Mouse (Mus musculus): Measurements from ENCODE around the gene Ccdc153.

The Ccdc153 gene

DNA sequence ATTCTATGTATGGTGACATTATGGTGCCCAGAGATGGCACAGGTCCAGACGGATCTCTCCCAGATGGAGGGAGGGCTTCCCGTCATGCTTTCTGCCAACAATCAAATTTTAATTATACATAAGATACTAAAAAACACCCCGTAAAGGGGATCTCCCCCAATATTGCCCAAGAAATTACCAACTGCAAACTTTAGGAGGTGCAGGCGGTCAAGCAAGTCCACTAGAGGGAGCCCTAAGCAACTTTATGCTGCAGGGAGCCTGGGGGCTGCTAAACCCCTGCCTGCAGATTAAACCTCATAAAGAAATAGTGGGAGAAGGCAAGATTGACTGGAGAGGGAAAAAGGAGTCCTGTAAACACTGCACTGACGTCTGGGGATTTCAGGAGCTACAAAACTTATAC is 1.0 kb upstream of the Ccdc153 start:
- DNase-seq (ENCODE audit: low spot score in 2 of 2): peak in 1 of 2 experiments; percentile 39

GRCm38 (mm10) chr9:44240911-44241310 is 435 bp downstream of the Ccdc153 start:
- DNase-seq (ENCODE audit: low spot score in 2 of 2): no peak

DNA sequence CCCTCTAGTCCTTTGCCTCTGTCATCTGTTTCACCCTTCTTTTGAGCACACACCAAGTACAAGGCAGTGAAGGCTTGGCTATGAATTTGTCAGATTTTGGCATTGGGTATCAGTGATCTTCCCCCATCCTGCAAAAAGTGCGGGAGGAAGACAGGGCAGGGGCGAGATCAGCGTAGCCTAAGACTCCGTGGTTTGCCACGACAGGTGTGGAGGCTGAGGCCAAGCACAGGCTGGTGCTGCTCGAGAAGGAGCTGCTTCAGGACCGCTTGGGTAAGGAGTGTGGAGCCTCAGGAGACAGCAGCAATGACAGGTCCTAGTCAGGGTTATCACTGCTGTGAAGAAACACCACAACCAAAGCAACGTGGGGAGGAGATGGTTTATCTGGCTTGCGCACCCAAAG is 942 bp downstream of the Ccdc153 start:
- no peak for DNase-seq (ENCODE audit: low spot score in 2 of 2)

GRCm38 (mm10) chr9:44243621-44244020 is 3.1 kb downstream of the Ccdc153 start:
- DNase-seq (ENCODE audit: low spot score in 2 of 2): no peak

GRCm38 (mm10) chr9:44247907-44248306 is 7.4 kb downstream of the Ccdc153 start:
- DNase-seq (ENCODE audit: low spot score in 2 of 2): no peak

DNA sequence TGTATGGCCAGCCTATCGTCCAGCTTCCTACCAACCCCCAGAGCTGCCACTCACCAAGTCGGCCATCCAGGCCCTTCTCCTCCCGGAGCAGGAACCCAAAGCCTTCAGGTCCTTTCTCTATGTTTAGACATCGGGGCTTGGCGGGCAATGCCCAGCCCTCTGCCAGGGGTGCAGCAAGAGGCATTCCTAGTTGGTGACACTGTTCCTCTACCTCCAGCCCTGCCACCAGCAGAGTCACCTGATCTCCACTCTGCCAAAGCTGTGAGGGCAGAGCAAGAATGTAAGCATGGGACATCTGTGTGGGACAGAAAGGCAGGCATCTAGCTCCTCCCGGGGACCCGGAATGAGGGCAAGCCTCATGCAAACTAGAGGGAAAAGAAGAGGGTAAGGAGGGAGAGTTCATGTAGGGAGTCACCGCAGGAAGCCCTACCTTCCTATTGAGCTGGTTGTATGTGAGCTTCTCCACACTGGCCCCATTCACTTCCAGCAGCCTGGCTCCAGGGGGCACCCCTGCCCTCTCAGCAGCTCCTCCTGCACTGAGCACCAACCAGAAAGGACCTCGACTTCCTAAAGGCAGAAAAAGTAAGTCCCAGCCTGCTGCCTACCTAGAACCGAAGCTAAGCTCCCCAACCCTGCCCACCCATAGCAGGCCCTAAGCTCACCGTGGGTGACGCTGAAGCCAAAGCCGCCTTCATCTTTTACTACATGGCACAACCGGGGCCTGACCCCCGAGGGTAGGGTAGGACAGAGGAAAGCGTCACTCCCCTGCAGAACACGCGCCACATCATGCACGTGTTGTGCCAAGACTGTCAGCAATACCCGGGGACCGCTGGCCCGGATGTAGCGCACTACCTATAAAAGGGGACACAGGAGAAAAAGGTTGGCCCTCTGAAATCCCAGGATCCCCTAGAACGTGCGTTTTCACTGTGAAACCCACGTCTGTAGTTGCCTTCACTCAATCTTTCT is 9.0 kb downstream of the Ccdc153 start:
- peak in 1 of 2 experiments; percentile 67 for DNase-seq (ENCODE audit: low spot score in 2 of 2)

DNA sequence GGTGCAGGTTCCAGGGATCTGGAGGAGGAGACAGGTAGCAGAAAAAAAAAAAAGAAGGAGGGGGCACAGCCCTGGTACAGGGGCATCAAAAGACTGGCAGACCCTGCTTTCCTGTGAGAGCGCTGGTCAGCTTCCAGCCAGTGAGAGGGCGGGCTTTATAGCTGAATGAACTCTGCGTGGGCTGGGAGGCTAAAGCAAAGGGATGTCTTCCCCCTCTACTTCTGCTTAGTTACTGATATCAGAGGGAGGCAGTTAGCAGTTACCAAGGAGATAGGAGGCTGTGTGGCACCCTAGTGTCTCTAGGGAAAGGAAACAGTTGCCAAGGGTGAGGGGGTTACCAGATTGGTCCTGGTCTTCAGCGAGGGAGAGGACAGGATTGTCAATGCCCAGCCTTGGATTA is 10.0 kb downstream of the Ccdc153 start:
- DNase-seq (ENCODE audit: low spot score in 2 of 2): no peak

GRCm38 (mm10) chr9:44251314-44251713 is 10.8 kb downstream of the Ccdc153 start, which contains the start of gene Pdzd3:
Gene Pdzd3, minus strand, starts transcription at chr9:44251471.
- no peak for DNase-seq (ENCODE audit: low spot score in 2 of 2)

- no peak for DNase-seq (ENCODE audit: low spot score in 2 of 2)
Observed at GRCm38 (mm10) chr9:44253441-44253840, 13.0 kb downstream of the Ccdc153 start.

GRCm38 (mm10) chr9:44254508-44255135 is 14.1 kb downstream of the Ccdc153 start:
- no peak for DNase-seq (ENCODE audit: low spot score in 2 of 2)

DNA sequence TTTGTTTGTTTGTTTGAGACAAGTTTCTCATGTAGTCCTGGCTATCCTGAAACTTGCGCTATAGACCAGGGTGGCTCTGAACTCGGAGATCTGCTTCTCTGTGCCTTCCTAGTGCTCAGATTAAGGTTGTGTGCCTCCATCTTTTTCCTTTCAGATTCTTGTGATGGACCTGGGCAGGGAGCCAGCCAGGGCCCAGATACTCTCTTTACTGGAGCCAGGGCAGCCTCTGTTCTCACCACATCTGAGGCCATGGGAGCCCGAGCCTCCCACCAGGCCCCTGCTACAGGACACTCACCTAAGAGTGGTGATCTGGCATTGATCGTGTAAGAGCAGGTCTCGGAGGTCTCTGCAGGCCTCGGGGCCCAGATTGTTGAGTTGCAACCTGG is 14.7 kb downstream of the Ccdc153 start:
- no peak for DNase-seq (ENCODE audit: low spot score in 2 of 2)

DNA sequence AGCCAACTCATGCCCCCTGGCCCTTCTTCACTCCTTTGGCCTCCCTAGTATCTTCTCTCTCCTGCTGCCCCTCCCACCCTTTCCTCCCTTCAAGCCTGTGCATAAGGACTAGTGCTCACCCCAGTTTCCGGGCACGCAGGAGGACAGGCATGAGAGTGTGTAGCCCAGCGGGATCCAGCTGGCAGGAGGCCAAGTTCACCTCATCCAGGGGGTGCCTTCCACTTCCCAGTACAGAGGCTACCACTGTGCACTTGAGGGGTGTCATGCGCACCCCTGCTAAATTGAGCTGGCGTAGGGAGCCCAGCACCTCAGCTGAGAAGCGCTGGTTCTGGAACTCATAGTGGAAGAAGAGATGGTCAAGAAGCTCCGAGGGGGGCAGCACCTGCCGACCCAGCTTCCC is 15.7 kb downstream of the Ccdc153 start:
- no peak for DNase-seq (ENCODE audit: low spot score in 2 of 2)

DNA sequence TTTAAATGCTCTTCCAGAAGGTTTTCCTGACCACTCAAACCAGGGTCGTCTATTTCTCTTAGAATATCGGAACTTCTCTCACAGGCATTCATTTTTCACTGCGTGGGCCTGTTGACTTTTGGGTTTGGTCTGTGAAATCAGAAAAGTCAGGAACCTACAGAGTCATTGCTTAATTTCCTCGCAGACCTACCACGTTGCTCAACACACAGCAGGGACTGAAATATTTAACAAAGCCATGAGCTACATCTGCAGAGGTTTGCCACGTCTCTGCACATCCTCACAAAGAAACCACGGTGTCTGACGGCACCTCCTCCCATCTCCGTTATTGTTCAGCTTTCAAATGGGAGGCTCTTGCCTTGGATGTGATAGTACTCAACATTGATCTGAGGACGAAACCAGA is 18.5 kb downstream of the Ccdc153 start:
- DNase-seq (ENCODE audit: low spot score in 2 of 2): no peak

GRCm38 (mm10) chr9:44261388-44261787 is 20.9 kb downstream of the Ccdc153 start:
- no peak for DNase-seq (ENCODE audit: low spot score in 2 of 2)

DNA sequence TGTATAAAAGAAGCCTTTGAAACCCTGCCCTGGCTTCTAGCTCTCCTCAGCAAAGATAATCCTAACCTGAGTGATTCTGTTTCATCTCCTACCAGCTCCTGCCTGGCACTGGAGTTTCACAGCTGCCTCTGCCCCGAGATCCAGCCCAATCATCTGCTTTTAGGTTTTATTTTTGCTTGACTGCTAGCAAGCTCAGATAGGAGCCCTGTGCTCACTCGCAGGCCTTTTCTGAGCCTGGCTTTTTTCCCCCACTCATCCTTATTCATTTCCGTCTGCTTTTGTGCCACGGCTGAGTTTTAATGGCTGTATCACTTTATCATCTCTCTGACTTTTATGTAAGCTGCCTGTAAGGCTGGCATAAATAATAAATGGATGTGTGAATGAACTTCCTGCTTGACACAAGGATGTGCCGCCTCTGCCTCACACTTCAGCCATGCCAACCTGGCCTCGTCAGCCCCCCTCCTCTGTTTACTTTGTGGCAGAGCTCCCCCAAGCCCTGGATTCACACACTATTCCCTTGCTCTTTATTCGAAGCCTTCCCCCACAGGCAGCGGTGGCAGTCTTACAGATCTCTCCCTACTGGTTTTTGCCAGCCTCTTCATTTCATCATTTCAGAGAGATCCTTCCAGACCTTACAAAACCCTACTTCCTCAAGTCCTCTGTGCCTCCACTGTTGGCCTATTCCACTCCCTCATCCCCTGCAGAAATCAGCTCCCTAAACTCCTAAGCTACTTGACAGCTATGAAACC is 26.2 kb downstream of the Ccdc153 start:
- DNase-seq (ENCODE audit: low spot score in 2 of 2): peak in 1 of 2 experiments; percentile 37

- no peak for DNase-seq (ENCODE audit: low spot score in 2 of 2)
Observed at GRCm38 (mm10) chr9:44267319-44268026, 27.0 kb downstream of the Ccdc153 start.

- peak; percentile 79 to 81 for DNase-seq (ENCODE audit: low spot score in 2 of 2)
Observed at GRCm38 (mm10) chr9:44268027-44268360, 27.5 kb downstream of the Ccdc153 start.

GRCm38 (mm10) chr9:44268432-44268831 is 28.0 kb downstream of the Ccdc153 start, which contains the start of gene Nlrx1:
Gene Nlrx1, minus strand, starts transcription at chr9:44268599.
- DNase-seq (ENCODE audit: low spot score in 2 of 2): no peak

DNA sequence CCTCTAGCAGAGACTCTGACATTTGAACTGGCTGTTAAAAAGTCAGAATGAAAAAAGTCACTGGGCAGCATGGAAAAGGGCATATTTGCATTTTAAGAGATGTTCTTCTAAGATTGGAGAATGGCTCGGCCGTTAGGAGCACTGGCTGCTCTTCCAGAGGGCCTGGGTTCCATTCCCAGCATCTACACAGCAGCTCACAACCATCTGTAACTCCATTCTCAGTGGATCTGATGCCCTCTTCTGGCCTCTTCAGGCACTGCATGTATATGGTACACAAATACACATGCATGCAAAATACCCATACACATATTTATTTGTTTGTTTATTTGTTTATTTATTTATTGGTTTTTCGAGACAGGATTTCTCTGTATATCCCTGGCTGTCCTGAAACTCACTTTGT is 28.6 kb downstream of the Ccdc153 start:
- no peak for DNase-seq (ENCODE audit: low spot score in 2 of 2)

DNA sequence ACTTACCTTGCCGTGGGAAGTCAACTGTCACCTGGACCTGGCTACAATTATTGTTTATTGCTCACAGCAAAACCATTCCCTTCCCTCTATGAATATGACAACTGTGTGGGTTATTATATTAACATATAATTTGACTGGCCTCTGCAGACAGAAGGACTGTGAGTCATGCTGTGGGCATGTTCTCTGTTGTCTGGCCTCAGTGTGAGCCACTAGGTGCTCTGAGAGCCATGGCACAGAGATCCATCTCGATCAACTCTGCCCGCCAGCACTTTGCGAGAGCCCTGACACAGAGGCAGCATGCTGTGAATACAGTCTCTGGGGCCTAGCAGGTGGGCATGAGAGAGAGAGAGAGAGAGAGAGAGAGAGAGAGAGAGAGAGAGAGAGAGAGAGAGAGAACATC is 29.5 kb downstream of the Ccdc153 start:
- DNase-seq (ENCODE audit: low spot score in 2 of 2): no peak

- no peak for DNase-seq (ENCODE audit: low spot score in 2 of 2)
Observed at GRCm38 (mm10) chr9:44283183-44283582, 42.7 kb downstream of the Ccdc153 start.

All from frontal cortex, postnatal 10 days (tissue).